Mouse (Mus musculus): ENCODE measurements around the gene Fut11.
A peak's percentile ranks its signal among the peaks of the same experiment; 100 is the strongest.

Fut11 gene

GRCm38 (mm10) chr14:20694884-20695760 lies at the start of gene Fut11:
Gene Fut11, plus strand, starts transcription at chr14:20694968.
- DNase-seq (ENCODE audit: low spot score in 2 of 2): peak; percentile 62 to 74

- no peak for DNase-seq (ENCODE audit: low spot score in 2 of 2)
These were observed 49.2 kb upstream of the Fut11 start for GRCm38 (mm10) chr14:20645547-20645946.

DNA sequence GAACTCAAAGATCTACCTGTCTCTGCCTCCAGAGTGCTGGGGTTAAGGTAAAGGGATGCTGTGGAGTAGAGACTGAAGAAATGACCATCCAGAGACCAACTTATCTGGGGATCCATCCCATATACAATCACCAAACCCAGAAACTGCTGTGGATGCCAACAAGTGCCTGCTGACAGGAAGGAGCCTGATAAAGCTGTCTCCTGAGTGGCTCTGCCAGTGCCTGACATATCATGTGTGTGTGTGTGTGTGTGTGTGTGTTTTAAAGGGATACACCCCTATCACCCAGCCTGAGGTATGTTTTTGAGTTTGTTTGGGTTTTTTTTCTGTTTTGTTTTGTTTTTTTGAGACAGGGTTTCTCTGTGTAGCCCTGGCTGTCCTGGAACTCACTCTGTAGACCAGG lies 48.4 kb upstream of the Fut11 start:
- DNase-seq (ENCODE audit: low spot score in 2 of 2): no peak

GRCm38 (mm10) chr14:20651000-20651399 lies 43.8 kb upstream of the Fut11 start:
- no peak for DNase-seq (ENCODE audit: low spot score in 2 of 2)

DNA sequence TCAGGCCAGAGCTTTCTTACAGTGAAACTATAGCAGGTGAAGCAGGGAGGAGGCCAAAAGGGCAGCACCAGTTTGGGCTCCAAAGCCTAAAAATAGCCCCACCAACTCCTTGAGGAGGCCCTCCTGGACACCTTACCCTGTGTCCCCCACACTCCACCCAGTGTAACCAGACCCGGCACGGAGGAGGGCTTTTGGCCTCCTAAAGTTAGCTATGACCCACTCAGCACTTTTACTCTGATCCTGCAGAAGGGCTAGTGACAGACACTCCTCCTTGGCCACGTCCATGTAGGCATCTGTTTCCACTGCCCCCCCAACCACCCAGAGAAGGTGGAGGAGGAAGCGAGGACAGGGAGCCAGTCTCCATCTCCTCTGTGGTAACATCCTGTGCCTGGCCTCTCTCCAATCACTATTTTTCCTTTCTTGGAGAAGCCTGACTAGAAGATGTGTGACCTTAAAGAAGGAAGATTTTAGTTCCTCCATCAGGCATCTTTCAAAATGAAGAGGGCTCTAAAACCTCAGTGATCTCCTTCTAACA lies 43.0 kb upstream of the Fut11 start:
- DNase-seq (ENCODE audit: low spot score in 2 of 2): no peak

GRCm38 (mm10) chr14:20654690-20655421 lies 39.9 kb upstream of the Fut11 start:
- DNase-seq (ENCODE audit: low spot score in 2 of 2): no peak

DNA sequence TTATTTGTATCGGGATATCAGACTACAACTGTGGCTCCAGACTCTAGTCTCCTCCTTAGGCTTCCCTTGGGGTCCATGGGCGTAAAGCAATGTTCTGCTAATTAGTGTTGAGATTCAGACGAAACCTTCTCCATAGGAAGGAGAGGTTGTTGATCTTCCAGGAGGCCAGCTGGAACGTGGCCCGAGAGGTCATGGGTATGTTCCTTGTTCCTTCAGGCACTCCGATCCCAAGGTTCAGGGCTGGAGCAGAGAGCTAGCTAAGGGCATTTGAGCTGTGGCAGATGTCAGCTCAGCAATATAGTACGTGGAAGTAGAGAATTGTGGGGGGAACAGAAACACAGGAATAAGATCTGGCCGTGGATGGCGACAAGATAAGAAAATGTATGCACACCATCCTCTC lies 39.0 kb upstream of the Fut11 start:
- DNase-seq (ENCODE audit: low spot score in 2 of 2): no peak

- DNase-seq (ENCODE audit: low spot score in 2 of 2): no peak
These were observed 38.4 kb upstream of the Fut11 start, which contains the start of gene Myoz1 for GRCm38 (mm10) chr14:20656361-20656760. Gene Myoz1, minus strand, starts transcription at chr14:20656540.

- DNase-seq (ENCODE audit: low spot score in 2 of 2): peak in 1 of 2 experiments; percentile 31
These were observed 36.4 kb upstream of the Fut11 start for GRCm38 (mm10) chr14:20658326-20658725.

DNA sequence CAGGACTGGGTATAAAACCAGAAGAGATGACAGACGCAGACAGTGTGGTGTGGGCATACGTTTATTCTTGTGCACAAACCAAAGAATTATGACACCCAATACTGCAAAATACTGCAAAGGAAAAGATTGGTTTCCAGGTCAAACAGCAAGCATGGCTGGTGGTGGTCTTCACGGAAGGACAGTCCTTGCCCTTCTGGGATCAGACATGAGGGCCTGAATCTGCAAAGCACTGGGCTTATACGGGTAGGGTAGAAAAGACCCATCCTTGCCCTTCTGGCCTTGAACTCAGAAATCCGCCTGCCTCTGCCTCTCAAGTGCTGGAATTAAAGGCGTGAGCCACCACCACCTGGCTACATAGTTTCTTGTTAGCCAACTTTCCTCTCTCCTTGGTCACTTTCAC lies 35.9 kb upstream of the Fut11 start:
- DNase-seq (ENCODE audit: low spot score in 2 of 2): no peak

GRCm38 (mm10) chr14:20659687-20660086 lies 35.1 kb upstream of the Fut11 start:
- DNase-seq (ENCODE audit: low spot score in 2 of 2): no peak

DNA sequence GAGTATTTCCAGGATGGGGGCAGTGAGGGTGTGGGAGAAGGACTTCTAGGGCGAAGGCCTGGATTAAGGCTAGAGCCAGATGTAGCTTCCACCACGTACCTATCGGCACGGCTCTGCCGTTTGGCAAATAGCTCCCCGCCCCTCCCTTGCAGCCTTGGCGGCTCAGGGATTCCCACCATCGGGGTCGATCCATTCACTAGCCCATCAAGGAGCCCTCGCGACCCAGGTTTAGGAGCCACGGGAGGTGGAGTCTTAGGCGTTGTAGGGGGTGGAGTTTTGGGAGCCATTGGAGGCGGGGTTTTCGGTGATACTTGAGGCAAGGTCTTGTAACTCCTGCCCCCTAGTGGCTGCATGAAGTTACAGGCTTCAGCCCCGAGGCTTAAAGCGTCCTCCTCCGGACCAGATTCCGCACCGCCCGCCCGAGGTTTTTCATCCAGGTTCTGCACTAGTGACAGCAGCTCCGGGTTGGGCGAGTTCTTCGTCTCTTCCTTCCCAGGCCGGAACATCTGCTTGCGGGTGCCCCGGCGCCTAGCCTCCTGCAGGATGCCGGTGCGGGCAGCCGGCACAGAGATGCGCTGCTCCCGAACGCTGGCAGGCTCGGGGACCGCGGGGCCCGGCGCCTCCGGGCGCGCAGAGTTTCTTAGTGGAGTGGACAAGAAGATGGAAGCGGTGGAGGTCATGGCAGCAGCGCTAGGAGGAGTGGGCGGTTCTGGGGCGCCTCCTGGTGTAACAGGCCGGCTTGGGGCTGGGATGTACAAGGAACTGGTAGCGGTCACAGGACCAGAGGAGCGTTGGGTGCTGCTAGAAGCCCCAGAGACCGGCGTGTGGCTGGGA lies 33.7 kb upstream of the Fut11 start:
- peak; percentile 83 to 90 for DNase-seq (ENCODE audit: low spot score in 2 of 2)

DNA sequence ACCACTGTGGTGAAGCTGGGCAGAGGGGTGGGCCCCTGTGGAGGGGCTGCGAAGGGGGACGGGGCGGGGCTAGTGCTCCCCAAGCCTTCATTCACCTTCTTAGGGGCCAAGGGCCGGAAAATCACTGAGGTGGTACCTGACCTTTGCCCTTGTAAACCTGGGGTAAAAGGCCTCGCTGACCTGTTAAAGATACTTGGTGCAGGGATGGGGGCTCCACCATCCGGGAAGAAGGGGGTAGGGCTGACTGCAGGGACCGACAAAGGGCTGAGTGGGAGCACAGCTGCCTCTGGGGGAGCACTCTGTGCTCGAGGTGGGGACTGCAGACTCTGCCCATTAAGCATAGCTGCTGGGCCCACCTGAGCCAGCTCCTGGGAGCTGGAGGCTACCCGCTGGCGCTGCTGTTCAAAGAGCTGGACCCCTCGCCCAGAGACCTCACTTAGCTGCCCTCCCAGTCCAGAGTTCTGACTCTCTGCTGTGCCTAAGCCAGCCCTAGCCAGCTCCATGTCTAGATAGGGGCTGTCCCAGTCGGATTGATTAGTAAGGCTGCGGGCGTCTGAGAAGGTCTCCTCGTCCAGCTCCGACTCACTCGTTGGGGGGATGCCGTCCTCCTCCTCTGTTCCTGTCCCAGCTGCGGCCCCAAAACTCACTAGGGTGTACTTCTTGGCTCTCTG lies 33.0 kb upstream of the Fut11 start:
- DNase-seq (ENCODE audit: low spot score in 2 of 2): no peak

DNA sequence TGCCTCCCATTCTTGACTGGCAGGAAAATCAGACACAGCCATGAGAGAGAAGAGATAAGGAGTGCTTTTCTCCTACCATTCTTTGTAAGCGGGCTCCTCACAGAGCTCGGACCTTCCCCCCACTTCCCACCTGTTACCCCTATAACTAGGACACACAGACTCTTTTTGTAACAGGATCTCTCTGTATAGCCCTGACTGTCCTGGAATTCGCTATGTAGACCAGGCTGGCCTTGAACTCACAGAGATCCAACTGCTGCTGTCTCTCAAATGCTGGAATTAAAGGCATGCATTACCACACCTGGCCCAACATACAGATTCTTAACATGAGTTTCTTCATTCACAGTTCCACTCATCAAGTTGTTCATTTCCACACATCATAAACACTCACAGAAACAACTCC lies 32.0 kb upstream of the Fut11 start:
- no peak for DNase-seq (ENCODE audit: low spot score in 2 of 2)

DNA sequence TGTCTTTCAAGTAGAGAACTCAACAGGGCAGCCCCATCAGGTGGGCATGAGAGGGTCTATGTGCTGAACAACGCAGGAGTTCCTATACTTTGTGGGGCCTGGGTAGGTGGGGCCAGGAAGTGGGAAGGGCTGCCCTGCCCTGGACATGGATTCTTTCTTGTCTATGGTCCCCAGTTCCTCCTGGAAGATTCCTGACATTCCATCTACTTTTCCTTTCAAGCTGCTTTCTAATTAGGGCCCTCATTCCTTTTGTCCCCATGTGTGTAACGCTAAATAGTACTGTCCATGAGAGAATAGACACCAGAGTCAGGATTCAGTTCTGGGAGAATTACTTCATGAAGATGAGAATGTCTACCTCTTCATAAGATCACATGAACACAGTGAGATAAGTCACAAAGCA lies 31.2 kb upstream of the Fut11 start:
- DNase-seq (ENCODE audit: low spot score in 2 of 2): no peak

DNA sequence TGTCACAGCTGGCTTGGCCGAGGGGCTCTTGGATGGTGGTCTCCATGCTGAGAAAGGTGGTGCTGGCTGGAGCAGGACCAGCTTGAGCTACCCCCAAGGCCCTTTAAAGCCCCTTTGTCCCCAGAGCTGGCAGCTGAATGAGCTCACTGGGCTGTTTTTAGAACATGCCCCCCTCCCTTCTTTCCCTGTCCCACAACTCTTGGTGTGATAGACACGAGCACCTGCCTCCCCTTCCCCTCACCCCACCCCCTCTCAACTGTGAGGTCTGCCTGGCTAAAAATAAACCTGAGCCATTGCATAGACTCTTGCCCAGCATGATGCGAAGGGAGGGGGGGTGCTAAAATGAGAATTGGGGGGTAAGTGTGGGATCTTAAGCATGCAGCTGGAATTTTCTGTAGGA lies 30.3 kb upstream of the Fut11 start:
- DNase-seq (ENCODE audit: low spot score in 2 of 2): no peak

- no peak for DNase-seq (ENCODE audit: low spot score in 2 of 2)
These were observed 27.3 kb upstream of the Fut11 start for GRCm38 (mm10) chr14:20667469-20667868.

DNA sequence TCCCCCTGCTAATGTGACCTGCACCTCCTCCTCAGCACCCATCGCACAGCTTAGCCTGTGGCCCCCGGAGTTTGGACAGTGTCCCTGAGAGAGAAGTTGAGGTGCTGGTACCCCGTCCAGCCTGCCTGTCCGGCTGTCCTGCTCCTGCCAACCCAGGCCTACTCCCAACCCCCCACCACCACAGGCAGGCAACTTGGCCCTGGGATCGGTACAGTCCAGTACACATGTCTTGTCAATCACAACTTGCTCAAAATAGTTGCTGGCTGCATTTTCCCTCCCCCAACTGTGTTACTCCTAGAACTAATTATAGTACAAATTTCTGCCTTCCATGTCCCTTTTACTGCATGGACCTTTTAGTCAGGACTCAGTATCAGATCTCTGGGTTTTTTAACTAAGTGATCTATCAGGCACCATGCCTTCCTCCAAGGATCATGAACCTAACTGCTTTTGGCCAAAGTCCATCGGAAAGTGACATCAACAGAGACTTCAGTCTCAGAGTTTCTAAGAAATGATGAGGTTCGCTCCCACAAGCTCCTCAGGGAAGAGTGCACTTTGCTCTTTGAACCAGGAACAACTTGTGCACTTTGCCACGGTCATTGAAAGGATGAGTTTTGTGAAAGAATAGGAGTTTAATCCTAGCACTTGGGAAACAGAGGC lies 26.5 kb upstream of the Fut11 start, which contains the start of gene Synpo2l:
Gene Synpo2l, minus strand, starts transcription at position 201 of the 657 bp plus-strand sequence.
- DNase-seq (ENCODE audit: low spot score in 2 of 2): no peak

- DNase-seq (ENCODE audit: low spot score in 2 of 2): no peak
These were observed 21.8 kb upstream of the Fut11 start for GRCm38 (mm10) chr14:20672990-20673389.

DNA sequence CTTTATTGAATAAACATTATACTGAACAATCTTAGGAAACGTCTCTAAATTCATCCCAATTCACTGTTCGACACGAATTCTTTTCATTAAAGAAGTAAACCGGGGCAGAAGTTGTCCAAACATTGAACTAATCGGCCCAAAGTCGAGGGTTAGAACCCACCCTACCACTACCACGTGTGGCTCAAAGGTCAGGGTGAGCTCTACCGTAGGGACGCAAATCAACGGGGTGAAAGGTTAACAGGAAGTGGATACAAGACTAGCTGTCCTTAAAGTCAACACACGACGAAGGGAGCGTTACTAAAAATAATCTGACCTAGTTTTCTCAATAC lies 21.1 kb upstream of the Fut11 start:
- peak in 1 of 2 experiments; percentile 38 for DNase-seq (ENCODE audit: low spot score in 2 of 2)
